Mouse (Mus musculus) urinary bladder, adult 2 months (tissue): Measurements from ENCODE around the gene Slc1a7. TPM values are rescaled to one million over a fixed set of nuclear protein-coding genes. Genes with fewer than 3 reads are reported as not detected.

Experiments
- DNase-seq: peaks from one replicate; pipeline ENCODE4 v3.0.0; 2022; ENCODE audit warnings: low spot score
- polyA plus RNA-seq: library from polyadenylated mRNA; depleted of rRNA; stranded (reverse); fragments of >200 nt; gene quantifications from 2 replicates; pipeline ENCODE4 v1.2.3, GENCODE M21; 2012; rRNA removed

Gene Slc1a7
- polyA plus RNA-seq, 1 experiment, result 1.6 TPM

DNA sequence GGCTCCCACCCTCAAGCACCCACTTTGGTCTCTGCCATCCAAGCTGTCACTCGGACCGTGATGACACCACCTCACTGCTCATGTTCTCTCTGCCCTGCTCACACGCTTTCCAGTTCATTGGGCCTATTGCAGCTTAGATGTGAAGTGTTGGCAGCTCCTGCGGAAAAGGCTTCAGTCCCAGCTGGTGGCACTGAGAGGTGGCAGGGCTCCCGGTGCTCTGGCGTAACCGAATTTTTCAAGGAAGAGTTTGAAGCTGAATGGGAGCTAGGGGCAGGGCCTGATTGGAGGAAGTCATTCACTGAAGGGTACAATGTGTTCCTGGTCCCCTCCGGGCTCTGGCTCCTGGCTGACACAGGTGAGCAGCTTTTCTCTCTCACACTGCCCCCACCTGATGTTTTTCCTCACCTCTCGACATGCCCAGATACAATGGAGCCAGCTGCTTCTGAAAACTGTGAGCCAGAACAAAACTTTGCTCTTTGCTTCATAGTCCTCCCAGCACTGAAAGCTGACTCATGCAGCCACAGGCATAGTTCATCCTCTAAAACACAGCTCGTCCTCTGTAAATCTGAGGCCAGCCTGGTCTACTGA is 83.6 kb downstream of the Slc1a7 start:
- no peak for DNase-seq

DNA sequence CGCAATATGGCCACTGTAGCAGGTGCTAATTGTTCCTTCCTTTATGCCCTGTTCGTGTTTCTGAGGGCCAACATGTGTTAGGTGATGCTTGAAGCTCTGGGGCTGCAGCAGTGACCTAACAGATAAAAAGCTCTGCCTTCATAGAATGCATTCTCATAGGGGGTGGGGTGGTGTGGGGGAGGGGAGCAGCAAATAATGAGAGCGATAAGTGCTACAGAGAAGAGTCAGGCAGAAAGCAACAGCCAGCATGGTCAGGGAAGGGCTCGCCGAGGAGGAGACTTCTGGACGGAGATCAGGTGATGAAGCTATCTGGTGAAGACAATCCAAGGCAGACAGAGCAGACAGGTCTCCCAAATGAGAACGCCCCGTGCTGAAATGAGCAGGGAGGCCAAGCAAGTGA is 84.5 kb downstream of the Slc1a7 start:
- DNase-seq, result no peak

DNA sequence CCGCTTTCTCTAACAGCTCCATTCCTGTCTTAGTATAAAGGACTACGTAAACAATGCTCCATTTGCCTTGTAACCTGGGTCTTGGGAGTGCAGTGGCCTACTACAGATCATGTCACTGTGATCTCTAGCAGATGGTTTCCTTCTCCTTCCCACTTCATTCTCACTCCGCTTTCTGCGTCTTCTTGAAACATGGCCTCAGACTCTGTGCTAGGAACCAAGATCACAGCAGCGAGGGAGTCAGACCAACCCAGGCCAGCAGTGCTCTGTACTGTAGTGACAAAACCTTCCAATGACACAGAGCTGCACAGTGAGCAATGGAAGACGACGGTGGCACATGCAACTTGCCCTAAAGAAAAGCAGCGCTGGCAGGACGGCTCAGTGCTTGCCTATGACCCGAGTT is 87.7 kb downstream of the Slc1a7 start:
- no peak for DNase-seq

DNA sequence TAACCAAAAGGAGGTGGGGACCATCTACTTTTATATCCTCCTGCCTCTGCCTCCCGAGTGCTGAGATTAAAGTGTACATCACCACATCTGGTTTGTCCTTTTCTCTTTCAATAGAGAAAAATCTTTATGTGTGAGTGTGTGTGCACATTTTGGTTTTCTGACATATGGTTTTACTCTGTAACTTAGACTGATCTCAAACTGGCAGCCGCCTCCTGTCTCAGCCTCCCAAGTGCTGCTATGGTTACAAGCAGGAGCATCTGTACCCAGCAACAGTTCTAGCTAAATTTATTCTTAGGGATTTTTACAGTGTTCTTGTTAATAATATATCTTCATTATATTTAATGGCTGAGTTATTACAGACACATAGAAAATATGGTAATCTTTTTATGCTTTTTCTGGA is 89.1 kb downstream of the Slc1a7 start:
- no peak for DNase-seq

DNA sequence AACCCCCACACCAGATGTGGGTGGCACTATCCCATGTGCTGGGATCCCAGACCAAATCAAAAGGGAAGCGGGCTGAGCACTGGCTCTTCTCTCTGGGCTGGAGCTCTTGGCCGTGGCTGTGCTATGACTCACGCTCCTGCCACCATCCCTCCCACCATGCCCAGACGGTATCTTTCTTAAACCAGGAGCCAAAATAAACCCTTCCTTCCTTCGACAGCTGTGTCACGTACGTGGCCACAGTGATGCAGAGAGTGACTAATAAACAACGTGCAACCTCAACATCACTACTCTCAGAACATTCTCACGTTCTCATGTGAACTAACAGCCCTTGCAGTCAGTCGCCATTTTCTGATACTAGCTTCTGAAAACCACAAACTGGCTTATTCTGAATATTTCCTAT is 90.0 kb downstream of the Slc1a7 start:
- no peak for DNase-seq

DNA sequence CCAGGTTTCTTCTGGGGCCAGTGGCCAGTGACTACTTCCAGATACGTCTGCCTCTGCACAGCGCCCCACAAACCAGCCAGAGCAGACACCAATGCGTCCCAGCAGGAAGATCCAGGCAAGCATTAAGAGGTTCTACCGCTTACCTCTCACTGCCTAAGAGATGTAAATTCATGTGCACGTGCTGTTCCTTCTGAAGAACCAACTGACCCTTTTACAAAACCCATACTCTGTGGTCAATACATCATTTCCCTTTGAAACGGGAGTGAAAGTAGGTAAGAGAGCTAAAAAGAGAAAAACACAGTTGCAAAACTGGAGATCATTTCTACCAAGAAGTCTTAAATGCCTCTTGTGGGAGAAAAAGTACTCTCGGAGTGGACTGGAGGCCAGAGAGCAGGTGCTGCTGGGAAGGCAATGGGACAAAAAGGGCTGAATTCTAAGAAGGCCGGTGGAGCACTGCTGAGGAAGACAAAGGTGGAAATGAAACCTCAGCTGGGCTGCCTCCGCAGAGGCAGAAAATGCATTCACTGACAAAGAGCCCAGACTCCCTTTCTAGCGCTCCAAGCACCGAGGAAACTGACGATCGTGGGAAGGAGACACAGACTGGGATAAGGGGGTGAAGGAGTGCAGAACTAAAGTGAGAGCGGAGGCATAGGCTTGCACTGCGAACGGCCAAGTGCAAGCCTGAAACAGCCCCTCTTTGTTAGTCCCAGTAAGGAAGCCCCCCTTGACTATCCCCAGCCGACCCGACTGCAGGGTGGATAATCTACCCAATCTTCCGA is 91.7 kb downstream of the Slc1a7 start:
- no peak for DNase-seq

DNA sequence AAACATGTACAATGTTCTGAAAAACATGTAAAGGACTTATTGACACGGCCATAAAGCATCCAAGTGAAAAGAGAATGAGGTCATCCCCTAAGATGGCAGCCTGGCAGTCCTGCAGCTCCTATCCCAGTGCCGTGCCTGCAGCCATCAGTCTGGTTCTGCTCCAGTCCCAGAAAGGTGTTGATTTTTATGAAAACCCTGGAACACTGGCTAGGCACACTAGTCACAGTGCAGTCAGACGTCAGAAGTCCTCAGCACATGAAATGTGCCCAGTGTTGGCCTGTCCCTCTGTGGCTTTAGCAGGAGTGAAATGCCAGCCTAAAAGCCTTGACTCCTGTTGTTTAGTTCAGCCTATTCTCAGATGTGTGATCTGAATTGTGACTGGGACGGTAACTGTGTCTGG is 92.6 kb downstream of the Slc1a7 start:
- no peak for DNase-seq

DNA sequence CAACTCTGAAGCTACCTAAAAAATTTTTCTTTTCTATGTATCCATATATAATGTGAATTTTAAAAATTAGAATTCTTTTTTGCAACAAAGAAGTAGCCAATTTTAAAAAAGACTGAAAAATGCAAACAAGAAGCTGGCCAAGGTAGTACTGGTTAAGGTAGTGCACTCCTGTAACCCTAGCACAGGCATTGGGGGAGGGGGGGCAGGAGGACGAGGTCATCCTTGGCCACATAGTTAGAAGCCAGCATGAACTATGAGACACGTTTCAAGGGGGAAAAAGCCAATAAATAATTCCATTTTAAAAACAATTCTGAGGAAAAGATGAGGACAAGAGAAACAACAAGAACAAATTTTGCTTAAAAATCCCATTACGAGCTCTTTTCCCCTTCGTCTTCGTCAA is 94.4 kb downstream of the Slc1a7 start:
- DNase-seq, result no peak

Other genes with a start within 250 kb of the Slc1a7 start
- 0.61 and 0.66 TPM in 2 replicates for gene Lrp8, start 166.1 kb upstream of the Slc1a7 start, polyA plus RNA-seq
- gene Magoh, start 88.6 kb upstream of the Slc1a7 start, polyA plus RNA-seq, result 83.8 and 88.7 TPM in 2 replicates
- gene 0610037L13Rik, start 78.5 kb upstream of the Slc1a7 start, polyA plus RNA-seq, result 146 and 216 TPM in 2 replicates
- 42.2 and 43.3 TPM in 2 replicates for gene Cpt2, start 44.7 kb upstream of the Slc1a7 start, polyA plus RNA-seq
- 93.0 and 110 TPM in 2 replicates for gene Podn, start 128.1 kb downstream of the Slc1a7 start, polyA plus RNA-seq
- 423 and 476 TPM in 2 replicates for gene Scp2, start 176.7 kb downstream of the Slc1a7 start, polyA plus RNA-seq
- gene Echdc2, start 197.1 kb downstream of the Slc1a7 start, polyA plus RNA-seq, result 98.2 and 167 TPM in 2 replicates
- gene Zyg11a, start 249.7 kb downstream of the Slc1a7 start, polyA plus RNA-seq, result 0.13 and 0.18 TPM in 2 replicates